Mouse (Mus musculus): Measurements from ENCODE around the gene As3mt.

GRCm38 (mm10) chr19:46763932-46764762 lies 56.9 kb downstream of the As3mt start:
- TF ChIP-seq CTCF (conservative IDR thresholded peaks at IDR 0.05; ENCODE audit: insufficient read depth, insufficient read length, low read depth, low read length) (no peak), POLR2A (IDR thresholded peaks at IDR 0.05; ENCODE audit: low read depth, low read length) (no peak)

Measured in kidney, adult 2 months (tissue).